Mouse (Mus musculus) embryonic facial prominence, embryonic 10.5 days (tissue): ENCODE results near the gene Plpp7. TPM values are rescaled to one million over a fixed set of nuclear protein-coding genes. Genes with fewer than 3 reads are reported as not detected.

ENCODE experiments used
- DNase-seq: peaks from one replicate; pipeline ENCODE4 v3.0.0-alpha.2; 2017; ENCODE audit warnings: low spot score
- H3K27ac ChIP-seq: fragments of 300-500 bp; sonication (generic); replicated peaks from 2 replicates; pipeline ENCODE4 v1.5.1; 2016; ENCODE audit warnings: mild to moderate bottlenecking
- H3K27me3 ChIP-seq: fragments of 300-500 bp; sonication (generic); replicated peaks from 2 replicates; pipeline ENCODE4 v1.6.1; 2016; ENCODE audit warnings: low read depth, mild to moderate bottlenecking; ENCODE audit not compliant: poor library complexity, severe bottlenecking
- H3K36me3 ChIP-seq: fragments of 300-500 bp; sonication (generic); replicated peaks from 2 replicates; pipeline ENCODE4 v1.6.1; 2016; ENCODE audit warnings: mild to moderate bottlenecking, moderate library complexity
- H3K4me1 ChIP-seq: fragments of 300-500 bp; sonication (generic); 2 replicates; pipeline ENCODE4 v1.6.1; 2016
- H3K4me3 ChIP-seq: fragments of 300-500 bp; sonication (generic); 2 replicates; pipeline ENCODE4 v1.5.1; 2016; ENCODE audit warnings: mild to moderate bottlenecking, moderate library complexity
- H3K9me3 ChIP-seq: fragments of 300-500 bp; sonication (generic); 2 replicates; pipeline ENCODE4 v1.6.1; 2016; ENCODE audit warnings: mild to moderate bottlenecking
- WGBS: fragments of 180-500 bp; shearing (Covaris S2); methylation state at CpG from one replicate; pipeline ENCODE4 v1.1.7; 2016; 5-methylcytosine and 5-hydroxymethylcytosine counted together
- polyA plus RNA-seq: library from polyadenylated mRNA; unstranded; fragments of >200 nt; fragmentation: Nextera tagmentation; extraction: Ambion mirVana; gene quantifications from 2 replicates; pipeline ENCODE4 v1.2.1, GENCODE M21; 2016

The Plpp7 gene
- polyA plus RNA-seq, 1 experiment from 2014 or later, result 4.7 TPM

DNA sequence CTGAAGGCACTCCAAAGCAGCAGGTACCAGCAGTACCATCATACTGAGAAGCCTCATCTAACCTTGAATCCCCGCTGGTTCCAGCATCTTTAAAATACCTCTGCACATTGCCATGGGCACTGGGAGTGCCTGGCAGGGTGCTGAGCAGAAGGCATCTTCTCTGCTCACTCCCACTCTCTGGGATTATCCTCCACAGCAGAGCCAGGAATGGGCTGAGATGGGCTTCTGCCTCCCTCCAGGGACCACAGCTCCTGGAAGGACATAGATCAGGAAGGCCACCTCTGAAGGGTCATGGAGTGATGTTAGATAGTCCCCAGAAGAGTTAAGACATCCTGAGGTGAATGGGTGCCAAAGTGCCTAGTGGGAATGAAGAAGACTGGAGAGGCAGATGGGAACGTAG is 17.2 kb downstream of the Plpp7 start:
- Histone ChIP-seq H3K27ac (no peak overlapping the region), H3K36me3 (no peaks in the 10 kb centered on the region), H3K4me3 (no peak overlapping the region), H3K9me3 (no peaks in the 10 kb centered on the region), H3K4me1 (no peaks in the 10 kb centered on the region), H3K27me3 (no peaks in the 10 kb centered on the region)
- DNase-seq, result no peak
- 75% methylated on average over 2 of the region's 2 CpGs for WGBS

GRCm38 (mm10) chr2:32115851-32116268 is 20.5 kb downstream of the Plpp7 start:
- no peak overlapping the region for H3K4me3 ChIP-seq
- H3K4me1 ChIP-seq, result peaks cover 3% of the 10 kb centered on the region; the same call in 1 of the 2 replicates
- H3K9me3 ChIP-seq, result no peaks in the 10 kb centered on the region
- WGBS, result 93% methylated on average over 4 of the region's 4 CpGs
- H3K36me3 ChIP-seq, result no peaks in the 10 kb centered on the region
- no peak overlapping the region for H3K27ac ChIP-seq
- no peaks in the 10 kb centered on the region for H3K27me3 ChIP-seq
- DNase-seq, result no peak

DNA sequence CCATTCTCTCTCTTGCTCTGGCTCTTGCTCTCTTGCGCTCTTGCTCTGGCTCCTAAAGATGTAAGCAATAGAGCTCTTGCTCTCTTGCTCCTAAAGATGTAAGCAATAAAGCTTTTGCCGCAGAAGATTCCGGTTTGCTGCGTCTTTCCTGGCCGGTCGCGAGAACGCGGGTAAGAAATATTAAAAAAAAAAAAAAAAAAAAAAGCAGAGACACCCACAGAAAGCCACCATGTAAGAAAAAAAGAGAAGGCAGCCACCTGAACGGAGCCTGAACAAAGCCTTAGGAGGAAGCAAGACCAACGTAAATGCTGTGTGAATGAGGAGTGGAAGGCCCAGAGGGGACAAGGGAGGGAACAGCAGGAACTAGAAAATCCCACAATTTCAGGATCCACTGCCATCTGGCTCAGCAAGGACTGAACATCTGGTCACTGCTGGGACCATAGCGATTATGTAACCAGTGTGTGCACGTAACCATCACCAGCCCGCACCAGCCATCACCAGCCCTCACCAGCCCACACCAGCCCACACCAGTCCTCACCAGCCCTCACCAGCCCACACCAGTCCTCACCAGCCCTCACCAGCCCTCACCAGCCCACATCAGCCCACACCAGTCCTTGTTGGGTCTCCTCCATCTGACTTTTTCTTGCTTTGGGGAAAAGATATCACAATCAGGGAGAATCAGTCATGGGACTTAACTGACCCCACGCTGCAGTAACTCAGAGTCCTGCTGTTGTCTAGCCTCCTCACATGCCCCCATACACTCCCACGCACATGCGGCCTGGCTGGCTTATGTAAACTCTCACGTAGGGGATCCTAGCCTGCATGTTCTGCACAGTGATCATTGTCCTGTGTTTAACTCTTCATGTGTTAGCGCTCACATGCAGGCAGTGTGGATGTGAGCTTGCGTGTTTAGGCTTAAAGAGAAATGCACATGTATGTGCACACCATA is 24.7 kb downstream of the Plpp7 start:
- Histone ChIP-seq H3K36me3 (no peaks in the 10 kb centered on the region), H3K27ac (peak overlapping the region; percentile 35; the same call in 1 of the 2 replicates), H3K4me1 (peaks cover 8% of the 10 kb centered on the region), H3K9me3 (no peaks in the 10 kb centered on the region), H3K4me3 (no peak overlapping the region), H3K27me3 (no peaks in the 10 kb centered on the region)
- DNase-seq, result no peak
- WGBS, result 92% methylated on average over 20 of the region's 20 CpGs

GRCm38 (mm10) chr2:32121150-32121549 is 25.8 kb downstream of the Plpp7 start:
- H3K9me3 ChIP-seq, result no peaks in the 10 kb centered on the region
- H3K27me3 ChIP-seq, result no peaks in the 10 kb centered on the region
- no peak overlapping the region; the same call in 1 of the 2 replicates for H3K27ac ChIP-seq
- H3K4me1 ChIP-seq, result peaks cover 8% of the 10 kb centered on the region
- WGBS, result 48% methylated on average over 5 of the region's 5 CpGs
- peak; percentile 24 for DNase-seq
- no peak overlapping the region for H3K4me3 ChIP-seq
- no peaks in the 10 kb centered on the region for H3K36me3 ChIP-seq

GRCm38 (mm10) chr2:32121785-32122184 is 26.5 kb downstream of the Plpp7 start:
- peaks cover 8% of the 10 kb centered on the region for H3K4me1 ChIP-seq
- H3K4me3 ChIP-seq, result no peak overlapping the region
- no peaks in the 10 kb centered on the region for H3K27me3 ChIP-seq
- no peak overlapping the region for H3K27ac ChIP-seq
- H3K9me3 ChIP-seq, result no peaks in the 10 kb centered on the region
- no peak for DNase-seq
- no peaks in the 10 kb centered on the region for H3K36me3 ChIP-seq
- 72% methylated on average over 2 of the region's 2 CpGs for WGBS

- Histone ChIP-seq H3K36me3 (no peaks in the 10 kb centered on the region), H3K4me1 (peaks cover 28% of the 10 kb centered on the region), H3K4me3 (no peak overlapping the region), H3K27me3 (no peaks in the 10 kb centered on the region), H3K27ac (peak overlapping the region; percentile 5; the same call in 1 of the 2 replicates), H3K9me3 (no peaks in the 10 kb centered on the region)
- 32% methylated on average over 16 of the region's 16 CpGs for WGBS
- DNase-seq, result no peak
These were observed 32.6 kb downstream of the Plpp7 start for GRCm38 (mm10) chr2:32127653-32128535.

- peaks cover 28% of the 10 kb centered on the region for H3K4me1 ChIP-seq
- H3K4me3 ChIP-seq, result no peak overlapping the region
- no peaks in the 10 kb centered on the region for H3K9me3 ChIP-seq
- DNase-seq, result no peak
- H3K27me3 ChIP-seq, result no peaks in the 10 kb centered on the region
- 78% methylated on average over 5 of the region's 5 CpGs for WGBS
- H3K36me3 ChIP-seq, result no peaks in the 10 kb centered on the region
- 0 out of 2 replicates have a peak overlapping the region, but pooled peaks have one; percentile 5 for H3K27ac ChIP-seq
These were observed 33.2 kb downstream of the Plpp7 start for GRCm38 (mm10) chr2:32128536-32128841.

DNA sequence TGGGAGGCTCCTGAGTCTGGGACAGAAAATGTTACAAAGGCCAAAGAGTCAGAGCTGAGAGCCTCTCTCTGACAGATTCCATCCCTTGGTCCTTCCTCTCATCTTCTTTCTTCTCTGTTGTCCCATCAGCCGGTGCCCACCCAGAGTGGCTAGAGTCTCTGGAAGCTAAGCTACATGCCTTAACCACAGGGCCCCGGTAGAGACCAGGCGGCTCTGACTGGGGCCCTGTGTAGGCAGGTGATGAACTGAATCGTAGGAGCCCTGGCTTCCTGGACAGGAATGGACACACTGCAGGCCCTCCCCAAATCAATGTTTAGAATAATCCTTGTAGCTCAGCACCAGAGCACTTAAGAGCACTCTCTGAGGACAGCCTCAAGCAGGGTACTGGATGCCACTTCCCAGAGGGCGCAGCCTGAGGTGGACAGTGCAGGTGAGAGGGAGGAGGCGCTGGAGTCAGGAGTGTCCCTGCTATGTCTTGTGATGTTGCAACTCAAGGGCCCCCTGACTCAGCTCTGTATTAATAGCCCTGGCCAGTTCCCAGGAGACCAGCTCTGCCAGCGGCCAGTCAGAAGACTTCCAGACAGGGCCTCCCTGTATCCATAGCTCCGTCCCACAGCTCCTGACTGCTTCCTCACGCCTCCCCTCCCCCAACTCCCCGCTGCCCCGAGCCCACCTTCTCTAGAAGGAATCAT is 34.2 kb downstream of the Plpp7 start:
- Histone ChIP-seq H3K27me3 (no peaks in the 10 kb centered on the region), H3K36me3 (no peaks in the 10 kb centered on the region), H3K4me1 (peaks cover 28% of the 10 kb centered on the region), H3K4me3 (no peak overlapping the region), H3K27ac (peak overlapping the region; percentile 35; the same call in 1 of the 2 replicates), H3K9me3 (no peaks in the 10 kb centered on the region)
- peak; percentile 14 for DNase-seq
- WGBS, result 62% methylated on average over 11 of the region's 11 CpGs

- 36% methylated on average over 6 of the region's 6 CpGs for WGBS
- Histone ChIP-seq H3K4me3 (no peak overlapping the region; the same call in 1 of the 2 replicates), H3K27me3 (no peaks in the 10 kb centered on the region), H3K4me1 (peaks cover 28% of the 10 kb centered on the region), H3K9me3 (no peaks in the 10 kb centered on the region), H3K27ac (no peak overlapping the region), H3K36me3 (no peaks in the 10 kb centered on the region)
- DNase-seq, result peak; percentile 58
These were observed 35.1 kb downstream of the Plpp7 start for GRCm38 (mm10) chr2:32130435-32130834.

DNA sequence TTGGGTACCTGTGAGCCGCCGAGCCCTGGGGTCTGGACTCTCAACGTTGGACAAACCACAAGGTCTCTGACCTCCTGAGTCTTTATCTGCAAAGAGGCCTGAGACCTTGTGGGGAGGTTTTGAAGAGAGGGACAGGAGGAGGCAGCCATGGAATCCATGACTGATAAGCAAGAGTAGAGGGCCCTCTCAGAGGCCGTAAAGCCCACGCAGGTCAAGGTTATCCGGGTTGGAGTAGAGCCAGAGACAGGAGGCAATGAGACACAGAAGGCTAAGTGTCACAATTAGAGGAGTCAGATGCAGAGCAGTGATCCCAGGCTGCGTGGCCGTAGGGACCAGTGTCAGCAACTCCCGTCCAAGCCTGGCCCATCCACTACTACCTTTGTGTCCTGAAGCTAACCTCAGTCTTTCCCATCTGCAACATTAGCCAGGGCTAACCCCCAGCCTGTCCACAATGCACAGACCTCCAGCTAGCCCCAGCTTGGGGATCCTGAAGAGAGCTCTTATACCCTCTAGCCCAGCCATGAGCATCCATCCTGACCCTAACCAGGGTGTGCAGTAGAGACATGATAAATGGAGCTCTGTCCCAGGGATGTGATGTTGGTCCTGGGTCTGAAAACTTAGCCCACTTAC is 36.0 kb downstream of the Plpp7 start:
- Histone ChIP-seq H3K4me3 (no peak overlapping the region), H3K4me1 (peaks cover 28% of the 10 kb centered on the region), H3K27me3 (no peaks in the 10 kb centered on the region), H3K9me3 (no peaks in the 10 kb centered on the region), H3K36me3 (no peaks in the 10 kb centered on the region), H3K27ac (0 out of 2 replicates have a peak overlapping the region, but pooled peaks have one; percentile 19)
- DNase-seq, result no peak
- 83% methylated on average over 9 of the region's 9 CpGs for WGBS

- H3K27me3 ChIP-seq, result no peaks in the 10 kb centered on the region
- peaks cover 30% of the 10 kb centered on the region for H3K4me1 ChIP-seq
- H3K36me3 ChIP-seq, result no peaks in the 10 kb centered on the region
- H3K27ac ChIP-seq, result 0 out of 2 replicates have a peak overlapping the region, but pooled peaks have one; percentile 19
- no peak overlapping the region for H3K4me3 ChIP-seq
- no peak for DNase-seq
- H3K9me3 ChIP-seq, result no peaks in the 10 kb centered on the region
- WGBS, result 65% methylated on average over 6 of the region's 6 CpGs
These were observed 36.7 kb downstream of the Plpp7 start for GRCm38 (mm10) chr2:32131866-32132566.
